Mouse (Mus musculus): ENCODE results near the gene Proser2. TPM values are rescaled to one million over a fixed set of nuclear protein-coding genes. Genes with fewer than 3 reads are reported as not detected.

Gene Proser2
- polyA plus RNA-seq (2012; ENCODE audit: insufficient read depth, low replicate concordance) = 104 and 151 TPM in 2 replicates

- Histone ChIP-seq H3K9me3 (no peaks in the 10 kb centered on the region), H3K36me3 (replicated peaks; ENCODE audit: low read length) (peaks cover 31% of the 10 kb centered on the region), H3K27me3 (replicated peaks) (no peaks in the 10 kb centered on the region), H3K4me1 (peaks cover 70% of the 10 kb centered on the region), H3K4me3 (replicated peaks) (peak within 1 kb of the TSS; percentile 99)
- TF ChIP-seq GATA1 (IDR thresholded peaks at IDR 0.05; ENCODE audit: borderline replicate concordance, low read length) = no peak
Observed at GRCm38 (mm10) chr2:6129555-6130355, at the start of gene Proser2. Gene Proser2, minus strand, starts transcription at chr2:6130211.

- Histone ChIP-seq H3K27me3 (replicated peaks) (peaks cover 7% of the 10 kb centered on the region), H3K36me3 (replicated peaks; ENCODE audit: low read length) (peaks cover 3% of the 10 kb centered on the region), H3K4me1 (peaks cover 19% of the 10 kb centered on the region), H3K4me3 (replicated peaks) (no peak overlapping the region), H3K9me3 (peaks cover 9% of the 10 kb centered on the region)
- TF ChIP-seq FLI1 (IDR thresholded peaks at IDR 0.05; ENCODE audit: low read length) (no peak), GATA1 (IDR thresholded peaks at IDR 0.05; ENCODE audit: borderline replicate concordance, low read length) (no peak)
Observed at GRCm38 (mm10) chr2:6179749-6180117, 49.7 kb upstream of the Proser2 start.

GRCm38 (mm10) chr2:6178901-6179748 is 49.1 kb upstream of the Proser2 start:
- TF ChIP-seq FLI1 (IDR thresholded peaks at IDR 0.05; ENCODE audit: low read length) (no peak), GATA1 (IDR thresholded peaks at IDR 0.05; ENCODE audit: borderline replicate concordance, low read length) (no peak)
- no peak overlapping the region for H3K4me3 ChIP-seq (replicated peaks)
- peaks cover 7% of the 10 kb centered on the region for H3K27me3 ChIP-seq (replicated peaks)
- H3K4me1 ChIP-seq = peaks cover 15% of the 10 kb centered on the region
- peaks cover 6% of the 10 kb centered on the region; the same call in 1 of the 2 replicates for H3K9me3 ChIP-seq
- no peaks in the 10 kb centered on the region for H3K36me3 ChIP-seq (replicated peaks; ENCODE audit: low read length)

DNA sequence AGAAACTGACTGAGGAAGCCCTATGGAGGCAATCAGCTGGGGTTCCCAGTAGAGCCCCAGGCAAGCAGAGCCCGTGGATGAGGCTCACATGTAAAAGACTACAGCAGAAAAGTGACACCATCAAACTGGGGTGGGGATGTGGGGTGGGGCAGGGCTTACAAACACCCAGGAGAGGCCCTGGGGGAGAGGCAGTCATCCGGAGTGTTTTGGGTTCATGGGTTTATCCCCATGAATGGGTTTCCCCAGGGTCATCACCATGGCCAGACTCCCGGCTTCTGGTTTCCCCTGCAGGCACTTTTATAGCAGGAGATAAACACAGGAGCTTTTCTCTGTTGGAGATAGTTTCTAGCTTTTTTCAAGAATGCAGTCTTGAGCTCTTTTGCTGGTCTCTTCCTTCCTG is 43.0 kb upstream of the Proser2 start:
- H3K4me1 ChIP-seq = peaks cover 15% of the 10 kb centered on the region
- peaks cover 2% of the 10 kb centered on the region for H3K36me3 ChIP-seq (replicated peaks; ENCODE audit: low read length)
- no peaks in the 10 kb centered on the region for H3K9me3 ChIP-seq
- TF ChIP-seq GATA1 (IDR thresholded peaks at IDR 0.05; ENCODE audit: borderline replicate concordance, low read length) = no peak
- no peak overlapping the region for H3K4me3 ChIP-seq (replicated peaks)
- H3K27me3 ChIP-seq (replicated peaks) = peaks cover 4% of the 10 kb centered on the region

DNA sequence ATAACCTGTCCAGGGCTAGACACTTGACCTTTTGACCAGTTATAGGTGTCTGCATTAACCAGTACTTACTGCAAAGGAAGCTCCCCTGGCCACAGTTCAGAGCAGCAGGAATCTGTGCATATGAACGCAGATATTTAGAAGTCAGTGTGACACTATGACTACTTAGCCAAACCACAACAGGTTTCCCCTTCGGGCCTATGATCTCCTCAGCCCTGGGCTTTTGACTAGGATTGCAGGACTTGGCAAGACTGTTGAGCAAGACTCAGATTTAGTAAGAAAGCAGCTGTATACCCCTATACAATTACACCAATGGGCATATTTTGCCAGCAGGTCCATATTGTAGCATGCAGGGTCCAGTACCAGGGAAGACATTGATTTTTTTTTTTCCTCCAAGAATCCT is 38.5 kb upstream of the Proser2 start:
- H3K4me3 ChIP-seq (replicated peaks) = no peak overlapping the region
- H3K4me1 ChIP-seq = peaks cover 52% of the 10 kb centered on the region
- H3K9me3 ChIP-seq = no peaks in the 10 kb centered on the region
- no peaks in the 10 kb centered on the region for H3K27me3 ChIP-seq (replicated peaks)
- H3K36me3 ChIP-seq (replicated peaks; ENCODE audit: low read length) = peaks cover 2% of the 10 kb centered on the region
- TF ChIP-seq GATA1 (IDR thresholded peaks at IDR 0.05; ENCODE audit: borderline replicate concordance, low read length) (no peak), FLI1 (IDR thresholded peaks at IDR 0.05; ENCODE audit: low read length) (no peak)

DNA sequence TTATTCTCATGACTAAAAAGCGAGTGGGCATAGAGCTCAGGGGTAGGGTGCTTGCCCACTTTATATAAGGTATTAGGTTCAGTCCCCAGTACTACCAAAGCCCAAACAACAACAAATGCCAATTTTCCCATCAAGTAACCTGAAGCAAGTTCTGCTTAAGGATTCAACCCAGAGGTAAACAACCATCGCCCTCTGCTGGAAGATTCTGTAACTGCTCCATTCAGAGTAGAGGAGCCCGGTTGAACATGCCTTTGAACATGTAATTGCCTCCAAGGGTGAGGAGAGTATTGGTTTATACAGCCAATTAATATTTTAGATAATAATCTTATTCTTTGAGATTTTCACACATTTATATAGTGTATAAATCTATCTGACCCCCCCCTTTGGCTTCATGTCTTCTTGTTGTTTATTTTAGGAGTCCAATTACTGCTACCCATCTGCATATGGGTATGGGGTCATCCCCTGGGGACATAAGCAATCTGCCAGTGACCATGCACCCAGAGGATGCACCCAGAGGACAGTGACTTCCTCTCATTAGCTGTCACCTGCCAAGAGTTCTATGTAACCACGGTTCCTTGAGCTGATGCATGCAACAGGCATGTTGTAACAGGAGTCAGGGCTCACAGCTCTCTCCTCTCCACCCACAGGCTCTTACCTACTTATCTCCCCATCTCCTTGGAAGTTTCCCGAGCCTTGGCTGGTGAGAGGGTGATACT is 38.0 kb upstream of the Proser2 start:
- Histone ChIP-seq H3K4me3 (replicated peaks) (no peak overlapping the region), H3K9me3 (no peaks in the 10 kb centered on the region), H3K27me3 (replicated peaks) (no peaks in the 10 kb centered on the region), H3K4me1 (peaks cover 54% of the 10 kb centered on the region), H3K36me3 (replicated peaks; ENCODE audit: low read length) (peaks cover 2% of the 10 kb centered on the region)
- TF ChIP-seq GATA1 (IDR thresholded peaks at IDR 0.05; ENCODE audit: borderline replicate concordance, low read length) (no peak), FLI1 (IDR thresholded peaks at IDR 0.05; ENCODE audit: low read length) (no peak)

DNA sequence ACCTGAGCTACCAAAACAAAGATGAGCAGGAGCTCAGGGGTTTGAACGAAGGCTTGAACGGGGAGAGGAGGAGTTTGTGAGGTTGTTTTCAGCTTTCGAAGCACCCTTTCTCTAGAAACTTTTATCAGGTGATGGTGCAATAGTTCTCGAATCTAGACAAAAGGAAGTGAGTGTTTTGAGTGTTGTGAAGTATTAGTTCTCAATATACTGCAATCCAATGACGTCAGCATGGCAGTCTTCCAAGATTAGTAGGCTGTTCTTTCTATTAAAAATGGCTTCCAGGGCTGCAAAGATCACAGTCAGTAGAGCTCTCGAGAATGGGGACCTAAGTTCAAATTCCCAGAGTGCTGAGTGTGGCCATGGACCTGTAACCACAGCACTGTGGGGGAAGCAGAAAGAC is 35.8 kb upstream of the Proser2 start:
- Histone ChIP-seq H3K9me3 (no peaks in the 10 kb centered on the region), H3K4me1 (peaks cover 75% of the 10 kb centered on the region), H3K36me3 (replicated peaks; ENCODE audit: low read length) (peaks cover 2% of the 10 kb centered on the region), H3K4me3 (replicated peaks) (no peak overlapping the region), H3K27me3 (replicated peaks) (no peaks in the 10 kb centered on the region)
- no peak for TF ChIP-seq FLI1 (IDR thresholded peaks at IDR 0.05; ENCODE audit: low read length)
- TF ChIP-seq GATA1 (IDR thresholded peaks at IDR 0.05; ENCODE audit: borderline replicate concordance, low read length) = no peak

DNA sequence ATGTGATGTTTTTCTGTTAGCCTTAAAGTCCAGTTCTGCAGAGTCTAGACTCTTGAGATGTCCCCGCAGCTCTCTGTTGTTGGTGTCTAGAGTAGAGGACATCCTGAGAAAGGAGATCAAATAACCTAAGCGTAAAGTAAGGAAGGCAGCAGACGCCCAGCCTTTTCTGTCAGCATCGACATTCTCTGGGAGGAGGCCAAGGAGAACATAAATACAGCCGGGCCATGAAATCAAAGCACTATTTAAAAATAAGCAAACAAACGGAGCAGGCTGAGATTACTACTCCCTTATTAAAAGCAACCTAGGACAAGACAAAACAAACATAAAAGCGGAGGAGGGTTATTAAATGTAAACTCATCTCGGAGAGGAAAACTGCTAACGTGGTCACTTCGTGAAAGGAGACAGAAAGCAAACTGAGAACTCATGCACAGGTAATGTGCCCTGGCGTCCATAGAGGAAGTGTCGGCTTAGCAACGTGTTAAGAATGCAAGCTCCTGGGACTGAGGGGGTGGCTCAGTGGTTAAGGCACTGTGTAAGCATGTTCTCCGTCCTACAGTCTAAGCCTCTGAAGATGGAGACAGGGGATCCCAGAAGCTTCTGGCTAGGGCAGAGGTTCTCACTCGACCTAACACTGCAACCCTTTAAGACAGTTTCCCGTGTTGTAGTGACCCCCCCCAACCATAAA is 34.7 kb upstream of the Proser2 start:
- Histone ChIP-seq H3K4me1 (peaks cover 86% of the 10 kb centered on the region), H3K36me3 (replicated peaks; ENCODE audit: low read length) (no peaks in the 10 kb centered on the region), H3K27me3 (replicated peaks) (no peaks in the 10 kb centered on the region), H3K9me3 (no peaks in the 10 kb centered on the region), H3K4me3 (replicated peaks) (no peak overlapping the region)
- no peak for TF ChIP-seq FLI1 (IDR thresholded peaks at IDR 0.05; ENCODE audit: low read length)
- no peak for TF ChIP-seq GATA1 (IDR thresholded peaks at IDR 0.05; ENCODE audit: borderline replicate concordance, low read length)

DNA sequence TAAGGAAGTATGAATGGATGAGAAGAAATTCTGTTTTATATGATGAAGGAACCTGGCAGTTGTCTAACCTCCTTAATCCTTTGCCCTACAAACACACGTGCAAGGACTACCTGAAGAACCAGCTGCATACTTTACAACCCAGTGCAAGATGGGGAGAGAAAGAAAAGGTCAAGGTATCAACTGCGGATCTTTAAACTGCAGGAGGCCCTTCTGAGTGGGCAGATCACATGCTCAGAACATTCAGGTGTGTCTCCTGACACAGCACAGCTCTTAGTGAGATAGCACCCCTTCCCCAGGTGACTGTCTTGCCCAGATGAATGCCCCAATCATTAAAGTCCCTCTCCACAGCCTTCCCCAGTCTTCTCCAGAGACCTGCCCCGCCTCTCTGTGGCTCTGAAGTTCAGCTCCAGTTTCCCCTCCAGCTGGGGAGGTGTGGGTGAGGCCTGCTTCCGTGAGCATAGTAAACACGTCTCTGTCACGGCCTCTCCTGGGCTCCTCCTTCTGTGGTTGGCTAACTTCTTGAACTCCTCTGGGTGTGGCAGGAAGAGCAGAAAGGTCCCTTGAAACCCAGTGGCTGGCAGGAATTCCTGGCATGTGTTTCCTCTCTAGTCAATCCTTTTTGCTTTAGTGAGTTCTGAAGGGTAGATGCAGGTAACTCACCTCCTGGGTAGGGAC is 32.5 kb upstream of the Proser2 start:
- TF ChIP-seq GATA1 (IDR thresholded peaks at IDR 0.05; ENCODE audit: borderline replicate concordance, low read length) = no peak
- no peak for TF ChIP-seq FLI1 (IDR thresholded peaks at IDR 0.05; ENCODE audit: low read length)
- Histone ChIP-seq H3K27me3 (replicated peaks) (no peaks in the 10 kb centered on the region), H3K4me1 (peaks cover 96% of the 10 kb centered on the region), H3K36me3 (replicated peaks; ENCODE audit: low read length) (no peaks in the 10 kb centered on the region), H3K4me3 (replicated peaks) (peak overlapping the region; percentile 62), H3K9me3 (no peaks in the 10 kb centered on the region)

Data from megakaryocyte, embryonic 14.5 days (primary cell).